Mouse (Mus musculus): Measurements from ENCODE around the gene B3gnt6. TPM values are rescaled to one million over a fixed set of nuclear protein-coding genes. Genes with fewer than 3 reads are reported as not detected.

B3gnt6 gene
- polyA plus RNA-seq (2015; fragmentation: Nextera tagmentation; extraction: Ambion mirVana): 0.49 and 0.77 TPM in 2 replicates

DNA sequence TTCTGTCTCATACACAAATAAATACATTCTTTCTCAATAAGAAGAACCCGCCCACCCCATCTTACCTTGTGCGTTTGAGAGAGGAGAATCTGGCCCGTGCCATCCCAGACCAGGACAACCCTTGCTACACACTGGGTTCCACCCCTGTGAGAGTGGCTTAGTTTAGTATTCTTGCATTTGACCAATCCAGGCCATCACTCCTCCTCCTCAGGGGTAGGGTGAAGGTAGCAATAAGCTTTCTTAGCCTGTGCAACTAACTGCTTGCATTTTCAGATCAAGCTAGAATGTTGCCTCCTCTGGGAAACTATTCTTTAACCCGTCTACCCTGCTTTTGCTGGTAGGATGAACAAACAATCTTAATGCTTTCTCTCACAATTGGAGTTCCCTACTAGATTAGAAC lies at the start of gene B3gnt6:
B3gnt6 (minus strand) TSS at position 101 of the 400 bp plus-strand sequence.
- no peak for ATAC-seq (ENCODE audit: low FRiP score)
- H3K4me1 ChIP-seq: peaks cover 3% of the 10 kb centered on the region
- 93% methylated on average over 4 of the region's 4 CpGs for WGBS
- no peaks in the 10 kb centered on the region for H3K9me3 ChIP-seq (replicated peaks)
- no peak within 1 kb of the TSS for H3K27ac ChIP-seq (replicated peaks)
- no peak within 1 kb of the TSS for H3K4me3 ChIP-seq (replicated peaks)
- H3K27me3 ChIP-seq (replicated peaks): peaks cover 22% of the 10 kb centered on the region
- no peak within 1 kb of the TSS for H3K9ac ChIP-seq (replicated peaks)
- no peak within 1 kb of the TSS for H3K4me2 ChIP-seq
- no peaks in the 10 kb centered on the region for H3K36me3 ChIP-seq

DNA sequence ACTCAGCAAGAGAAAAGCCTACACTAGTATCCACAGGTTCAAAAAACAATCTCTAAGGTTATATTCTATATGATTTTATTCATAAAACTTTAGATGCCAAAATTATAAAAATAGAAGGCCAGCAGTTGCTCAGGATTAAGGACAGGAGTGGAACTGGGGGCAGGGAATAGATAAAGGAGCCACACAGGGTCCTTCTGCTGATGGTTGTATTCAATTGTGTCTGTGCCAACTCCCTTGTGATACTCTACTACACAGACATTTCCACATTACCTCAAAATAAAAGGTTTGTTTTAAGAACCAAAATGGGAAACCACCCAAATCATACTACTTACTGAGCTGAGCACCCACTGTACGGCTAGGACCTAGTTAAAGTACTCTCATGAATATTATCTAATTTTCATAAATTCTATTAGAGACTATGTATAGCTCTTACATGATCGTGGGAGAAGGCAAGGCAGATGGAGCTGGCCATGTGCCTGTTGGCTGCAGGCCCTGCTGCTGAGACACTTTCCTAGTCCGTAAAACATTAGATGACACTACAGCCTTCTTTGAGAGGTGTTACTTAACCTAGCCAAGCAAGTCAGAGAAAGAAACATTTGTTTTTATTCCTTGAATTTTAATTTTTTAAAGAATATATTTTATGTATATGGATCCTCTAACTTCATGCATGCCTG lies 37.5 kb upstream of the B3gnt6 start:
- no peaks in the 10 kb centered on the region for H3K4me1 ChIP-seq
- 78% methylated on average over 3 of the region's 3 CpGs for WGBS

DNA sequence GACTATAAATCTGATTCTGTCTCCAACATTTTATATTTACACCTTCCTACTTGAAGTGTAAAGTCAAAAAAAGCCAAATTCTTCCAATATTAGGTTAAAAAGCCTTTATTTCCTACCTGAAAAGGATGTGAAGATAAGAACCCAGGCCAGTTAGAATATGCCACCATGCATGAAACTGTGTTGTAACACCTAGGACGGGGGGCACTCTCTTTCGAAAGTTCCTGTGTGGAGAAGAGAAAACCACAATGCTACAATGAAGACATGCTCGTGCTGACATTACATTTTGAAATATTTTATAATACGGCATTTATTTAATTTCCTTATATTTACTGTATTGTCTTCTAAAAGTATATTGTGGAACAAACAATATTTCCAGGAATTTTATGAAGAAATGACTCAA lies 24.5 kb upstream of the B3gnt6 start:
- Histone ChIP-seq H3K36me3 (no peaks in the 10 kb centered on the region; the same call in 1 of the 2 replicates), H3K4me1 (no peaks in the 10 kb centered on the region), H3K9ac (replicated peaks) (no peak overlapping the region), H3K27ac (replicated peaks) (no peak overlapping the region), H3K4me3 (replicated peaks) (no peak overlapping the region), H3K9me3 (replicated peaks) (no peaks in the 10 kb centered on the region), H3K27me3 (replicated peaks) (no peaks in the 10 kb centered on the region), H3K4me2 (no peak overlapping the region)
- WGBS: 92% methylated on average over 4 of the region's 4 CpGs
- no peak for ATAC-seq (ENCODE audit: low FRiP score)

More for the DNA sequence above, 37.5 kb upstream of the B3gnt6 start:
- Histone ChIP-seq H3K9ac (replicated peaks) (no peak overlapping the region), H3K4me2 (no peak overlapping the region), H3K4me3 (replicated peaks) (no peak overlapping the region), H3K9me3 (replicated peaks) (no peaks in the 10 kb centered on the region), H3K27ac (replicated peaks) (no peak overlapping the region), H3K36me3 (no peaks in the 10 kb centered on the region), H3K27me3 (replicated peaks) (no peaks in the 10 kb centered on the region)
- no peak for ATAC-seq (ENCODE audit: low FRiP score)

DNA sequence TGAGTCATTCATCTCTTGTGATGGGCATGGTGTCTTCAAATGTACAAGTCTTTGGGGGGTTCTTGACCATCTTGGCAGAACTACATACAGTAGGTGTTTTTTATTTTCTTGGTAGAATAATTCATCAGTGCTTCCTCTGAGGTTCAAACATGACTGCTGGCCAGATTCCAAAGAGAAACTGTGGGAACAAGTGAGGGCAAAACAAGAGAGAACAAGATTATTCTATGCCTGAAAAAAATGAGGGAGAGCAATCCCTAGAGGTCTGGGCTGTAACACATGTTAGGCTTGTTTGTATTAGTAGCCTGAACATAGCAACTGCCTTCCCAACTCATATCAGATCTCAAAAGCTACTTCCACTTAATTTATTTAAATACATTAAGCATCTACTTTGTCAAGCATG lies 17.4 kb upstream of the B3gnt6 start:
- 0 out of 2 replicates have a peak, but pooled peaks cover 3% of the 10 kb centered on the region for H3K4me1 ChIP-seq
- H3K27ac ChIP-seq (replicated peaks): no peak overlapping the region
- ATAC-seq (ENCODE audit: low FRiP score): no peak
- H3K27me3 ChIP-seq (replicated peaks): no peaks in the 10 kb centered on the region
- no peaks in the 10 kb centered on the region; the same call in 1 of the 2 replicates for H3K36me3 ChIP-seq
- no peak overlapping the region for H3K9ac ChIP-seq (replicated peaks)
- H3K4me2 ChIP-seq: no peak overlapping the region
- H3K9me3 ChIP-seq (replicated peaks): no peaks in the 10 kb centered on the region
- H3K4me3 ChIP-seq (replicated peaks): no peak overlapping the region

DNA sequence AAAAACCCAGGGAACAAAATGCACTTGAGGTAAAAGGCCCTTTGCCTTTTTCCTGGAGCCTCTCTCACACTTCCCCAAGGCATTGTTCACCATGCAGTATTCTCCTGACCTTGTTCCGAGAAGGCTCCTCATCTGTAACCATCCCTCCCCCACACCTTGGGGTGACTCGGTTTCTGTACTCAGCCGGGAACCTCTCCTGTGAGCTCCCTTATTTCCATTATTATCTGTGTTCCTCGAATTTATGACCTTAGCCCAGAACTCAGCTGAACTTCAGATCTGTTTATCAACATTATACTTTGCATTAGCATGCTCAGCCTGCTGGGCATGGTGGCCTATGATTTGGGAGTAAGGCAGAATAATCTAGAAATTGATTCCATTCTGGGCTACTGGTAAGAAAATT lies 3.7 kb upstream of the B3gnt6 start:
- Histone ChIP-seq H3K4me2 (no peak overlapping the region), H3K27ac (replicated peaks) (no peak overlapping the region), H3K9me3 (replicated peaks) (no peaks in the 10 kb centered on the region), H3K27me3 (replicated peaks) (no peaks in the 10 kb centered on the region; the same call in 1 of the 2 replicates), H3K4me3 (replicated peaks) (no peak overlapping the region), H3K36me3 (no peaks in the 10 kb centered on the region), H3K4me1 (no peaks in the 10 kb centered on the region), H3K9ac (replicated peaks) (no peak overlapping the region)
- whole genome bisulfite sequencing: 69% methylated on average over 4 of the region's 4 CpGs
- ATAC-seq (ENCODE audit: low FRiP score): no peak

DNA sequence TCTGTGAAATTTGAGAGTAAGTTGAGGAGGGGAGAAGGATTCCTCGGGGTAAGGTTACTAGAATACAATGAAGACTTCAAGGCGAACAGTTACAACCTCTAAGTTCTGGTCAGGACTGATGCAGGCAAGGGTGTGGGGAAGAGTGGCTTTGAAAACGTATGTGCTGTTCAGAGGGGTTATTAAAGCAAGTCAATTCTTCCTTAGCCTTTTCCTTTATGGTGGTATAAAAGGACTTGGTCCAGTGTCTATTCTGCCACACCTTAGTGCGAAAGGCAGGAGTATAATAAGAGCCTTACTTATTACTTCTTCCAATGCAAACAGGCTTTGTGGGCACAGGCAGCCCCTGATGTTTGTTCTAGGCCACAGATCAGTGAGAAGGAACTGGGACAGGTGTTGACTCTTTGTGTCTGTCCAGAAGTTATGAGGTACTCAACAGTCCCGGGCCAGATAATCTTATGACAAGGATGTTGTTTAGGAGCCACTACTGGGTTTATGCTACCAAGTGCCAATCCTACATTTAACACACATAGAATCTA lies 2.3 kb upstream of the B3gnt6 start:
- Histone ChIP-seq H3K4me1 (no peaks in the 10 kb centered on the region), H3K36me3 (no peaks in the 10 kb centered on the region), H3K27me3 (replicated peaks) (peaks cover 2% of the 10 kb centered on the region; the same call in 1 of the 2 replicates), H3K9ac (replicated peaks) (no peak overlapping the region), H3K4me2 (no peak overlapping the region), H3K9me3 (replicated peaks) (no peaks in the 10 kb centered on the region), H3K4me3 (replicated peaks) (no peak overlapping the region), H3K27ac (replicated peaks) (no peak overlapping the region)
- whole genome bisulfite sequencing: 80% methylated on average over 5 of the region's 5 CpGs
- no peak for ATAC-seq (ENCODE audit: low FRiP score)

DNA sequence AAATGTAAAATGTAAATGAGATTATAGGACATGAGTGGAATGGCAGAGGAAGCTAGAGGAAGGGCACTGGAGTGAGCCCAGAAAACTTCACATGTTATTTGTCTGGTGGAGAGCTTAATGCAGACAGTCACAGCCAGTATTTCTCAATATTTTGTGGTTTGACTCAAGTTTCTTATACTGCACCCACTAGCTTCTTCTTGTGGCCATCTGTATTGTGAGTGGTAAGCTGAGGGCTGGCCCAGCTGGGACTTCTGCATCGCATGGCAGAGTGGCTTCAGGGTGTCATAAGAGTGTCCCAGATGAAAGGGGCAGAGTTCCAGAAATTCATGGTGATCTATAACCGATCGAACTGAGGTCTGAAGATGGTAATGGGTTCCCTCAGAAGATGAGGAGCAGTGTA lies 1.1 kb upstream of the B3gnt6 start:
- H3K4me1 ChIP-seq: no peaks in the 10 kb centered on the region
- H3K4me2 ChIP-seq: no peak overlapping the region
- no peak overlapping the region for H3K27ac ChIP-seq (replicated peaks)
- no peaks in the 10 kb centered on the region for H3K9me3 ChIP-seq (replicated peaks)
- peaks cover 12% of the 10 kb centered on the region for H3K27me3 ChIP-seq (replicated peaks)
- WGBS: 90% methylated on average over 3 of the region's 3 CpGs
- no peak for ATAC-seq (ENCODE audit: low FRiP score)
- no peak overlapping the region for H3K9ac ChIP-seq (replicated peaks)
- no peak overlapping the region for H3K4me3 ChIP-seq (replicated peaks)
- H3K36me3 ChIP-seq: no peaks in the 10 kb centered on the region

DNA sequence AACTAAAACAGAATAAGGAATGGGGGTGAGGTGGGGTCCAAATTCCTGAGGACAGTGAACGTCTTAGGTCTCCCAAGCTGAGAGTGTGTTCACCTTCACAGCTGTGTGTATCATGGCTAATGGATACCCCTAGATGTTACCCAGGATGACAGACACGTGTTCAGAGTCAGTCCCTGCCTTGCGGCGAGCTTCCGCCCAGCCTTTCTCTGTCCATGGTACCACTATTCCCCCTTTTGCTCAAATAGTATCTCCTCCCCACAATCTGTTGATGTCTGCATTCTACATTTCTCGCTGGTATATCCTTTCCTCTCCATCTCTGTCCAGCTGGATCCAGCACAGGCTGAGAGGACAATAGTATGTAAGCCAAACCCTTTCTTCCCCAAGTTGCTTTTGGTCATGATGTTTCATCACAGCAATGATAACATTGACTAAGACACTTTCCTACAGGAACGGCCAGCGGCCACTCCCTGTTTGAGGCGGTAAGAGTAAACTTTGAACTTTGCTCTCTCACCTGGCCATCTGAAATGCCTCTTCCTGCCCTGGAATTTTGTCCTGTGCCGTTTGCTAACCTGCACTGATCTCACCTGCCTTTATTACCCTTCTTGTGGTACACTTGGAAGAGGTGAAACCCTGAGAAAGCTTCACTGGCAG lies 4.0 kb downstream of the B3gnt6 start:
- no peaks in the 10 kb centered on the region for H3K9me3 ChIP-seq (replicated peaks)
- ATAC-seq (ENCODE audit: low FRiP score): no peak
- no peak overlapping the region for H3K27ac ChIP-seq (replicated peaks)
- H3K9ac ChIP-seq (replicated peaks): no peak overlapping the region
- H3K4me2 ChIP-seq: no peak overlapping the region
- WGBS: 53% methylated on average over 10 of the region's 10 CpGs
- H3K36me3 ChIP-seq: no peaks in the 10 kb centered on the region
- peaks cover 49% of the 10 kb centered on the region for H3K27me3 ChIP-seq (replicated peaks)
- H3K4me1 ChIP-seq: peaks cover 17% of the 10 kb centered on the region
- H3K4me3 ChIP-seq (replicated peaks): no peak overlapping the region

DNA sequence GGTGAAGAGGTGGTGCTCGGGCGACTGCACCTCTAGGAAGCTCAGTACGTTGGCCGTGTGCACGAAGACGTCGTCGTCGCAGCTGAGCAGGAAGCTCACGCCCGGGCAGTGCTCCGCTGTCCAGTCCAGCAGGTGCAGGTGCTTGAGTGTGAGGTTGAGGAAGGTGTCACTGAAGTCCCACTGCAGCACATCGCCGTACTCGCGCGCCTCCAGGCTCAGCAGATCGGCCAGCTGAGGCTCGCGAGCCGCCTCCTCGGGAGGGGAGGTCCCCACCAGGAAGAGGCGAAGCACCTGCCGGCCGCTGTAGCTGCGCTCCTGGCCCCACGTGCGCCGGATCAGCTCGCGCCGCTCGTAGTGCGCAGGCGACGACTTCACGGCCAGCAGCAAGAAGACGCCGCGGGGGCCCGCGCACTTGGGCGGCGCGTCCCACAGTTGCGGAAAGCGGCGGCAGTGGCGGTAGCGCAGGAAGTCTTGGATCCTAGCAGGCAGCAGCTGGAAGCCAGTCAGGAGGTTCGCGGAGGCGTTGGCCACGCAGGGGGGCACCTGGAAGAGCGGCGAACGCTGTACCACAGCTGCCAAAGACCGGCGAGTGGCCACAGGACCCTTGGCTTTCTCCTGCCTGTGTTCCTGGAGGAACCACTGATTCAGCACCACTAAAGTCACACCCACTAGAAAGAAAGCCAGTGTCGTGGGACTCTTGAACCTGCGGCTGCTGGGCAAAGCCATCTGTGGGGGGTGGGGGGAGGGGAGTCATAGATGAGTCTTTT lies 5.1 kb downstream of the B3gnt6 start:
- H3K4me2 ChIP-seq: peak overlapping the region; percentile 97
- peak overlapping the region; percentile 44 for H3K9ac ChIP-seq (replicated peaks)
- 2% methylated on average over 61 of the region's 61 CpGs for WGBS
- no peaks in the 10 kb centered on the region for H3K36me3 ChIP-seq
- peak overlapping the region; percentile 50 for H3K4me3 ChIP-seq (replicated peaks)
- no peak overlapping the region for H3K27ac ChIP-seq (replicated peaks)
- no peaks in the 10 kb centered on the region for H3K9me3 ChIP-seq (replicated peaks)
- H3K27me3 ChIP-seq (replicated peaks): peaks cover 49% of the 10 kb centered on the region
- H3K4me1 ChIP-seq: peaks cover 22% of the 10 kb centered on the region
- ATAC-seq (ENCODE audit: low FRiP score): peak; percentile 75

DNA sequence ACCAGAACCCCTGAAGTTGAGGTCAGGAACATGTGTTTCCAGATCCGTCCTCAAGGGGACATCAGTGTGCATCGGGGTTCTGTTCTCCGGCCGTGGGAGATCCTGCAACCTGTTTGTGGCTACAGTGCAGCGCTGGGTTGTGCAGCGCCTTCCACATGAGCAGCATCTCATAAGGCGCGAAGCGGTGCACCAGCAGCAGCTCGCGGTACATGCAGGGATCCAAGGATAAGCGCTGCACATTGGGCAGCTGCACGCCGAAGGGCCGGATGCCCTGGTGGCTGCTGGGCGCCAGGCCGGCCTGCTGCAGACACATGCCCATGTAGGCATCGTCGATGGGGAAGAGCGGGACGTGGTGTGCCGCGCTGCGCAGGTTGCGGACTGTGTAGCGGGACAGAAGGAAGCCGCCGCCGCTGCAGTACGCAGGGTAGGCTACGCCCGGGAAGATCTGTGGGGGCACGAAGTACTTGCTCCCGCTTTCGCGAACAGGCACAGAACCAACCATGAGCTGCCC lies 5.7 kb downstream of the B3gnt6 start:
- peak; percentile 74 for ATAC-seq (ENCODE audit: low FRiP score)
- Histone ChIP-seq H3K4me3 (replicated peaks) (peak overlapping the region; percentile 50), H3K36me3 (no peaks in the 10 kb centered on the region), H3K9me3 (replicated peaks) (no peaks in the 10 kb centered on the region), H3K27ac (replicated peaks) (no peak overlapping the region), H3K9ac (replicated peaks) (peak overlapping the region; percentile 44), H3K27me3 (replicated peaks) (peaks cover 49% of the 10 kb centered on the region), H3K4me1 (peaks cover 22% of the 10 kb centered on the region), H3K4me2 (peak overlapping the region; percentile 97)
- WGBS: 3% methylated on average over 36 of the region's 36 CpGs

DNA sequence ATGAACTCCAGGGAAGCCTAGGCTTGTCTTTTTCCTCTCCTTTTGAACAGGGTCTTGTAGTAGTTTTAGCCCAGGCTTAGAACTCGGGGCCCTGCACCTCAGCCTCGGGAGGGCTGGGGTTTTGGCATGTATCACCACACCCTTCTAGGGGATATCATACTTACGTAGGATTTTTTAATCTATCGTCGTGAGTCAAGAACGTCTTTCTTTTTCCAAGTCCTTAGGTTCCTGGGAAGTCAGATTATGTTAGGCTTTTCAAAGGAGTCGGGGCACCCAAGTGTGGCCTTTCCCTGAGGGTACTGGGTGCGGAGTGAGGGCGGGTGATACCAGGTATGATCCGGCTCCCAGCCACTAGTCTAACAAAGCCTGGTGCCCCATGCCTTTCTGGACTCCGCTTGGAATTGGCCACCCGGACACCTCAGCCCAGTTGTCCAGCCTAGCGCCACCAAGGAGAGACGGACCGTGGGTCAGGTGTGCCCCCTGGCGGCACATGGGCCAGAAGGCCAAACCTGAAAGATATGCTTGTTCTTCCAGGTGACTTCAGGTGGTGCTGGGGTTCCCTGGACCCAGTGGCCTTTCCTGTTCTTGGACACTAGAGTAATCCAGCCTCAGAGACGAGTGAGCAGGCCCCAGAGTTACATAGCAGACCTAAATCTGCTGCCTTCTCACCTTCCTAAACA lies 7.6 kb downstream of the B3gnt6 start:
- Histone ChIP-seq H3K36me3 (no peaks in the 10 kb centered on the region), H3K27ac (replicated peaks) (no peak overlapping the region), H3K9ac (replicated peaks) (no peak overlapping the region), H3K4me3 (replicated peaks) (no peak overlapping the region), H3K4me1 (peaks cover 22% of the 10 kb centered on the region), H3K4me2 (no peak overlapping the region), H3K9me3 (replicated peaks) (no peaks in the 10 kb centered on the region), H3K27me3 (replicated peaks) (peaks cover 48% of the 10 kb centered on the region)
- ATAC-seq (ENCODE audit: low FRiP score): no peak
- 74% methylated on average over 17 of the region's 17 CpGs for WGBS

Data from neural tube, embryonic 15.5 days (tissue).